Mouse (Mus musculus): ENCODE measurements around the gene Brd7. TPM values are rescaled to one million over a fixed set of nuclear protein-coding genes. Genes with fewer than 3 reads are reported as not detected.
A peak's percentile ranks its signal among the peaks of the same experiment; 100 is the strongest.

Brd7 gene
- polyA plus RNA-seq (2015; fragmentation: Nextera tagmentation; extraction: Ambion mirVana) = 69.3 and 71.7 TPM in 2 replicates

DNA sequence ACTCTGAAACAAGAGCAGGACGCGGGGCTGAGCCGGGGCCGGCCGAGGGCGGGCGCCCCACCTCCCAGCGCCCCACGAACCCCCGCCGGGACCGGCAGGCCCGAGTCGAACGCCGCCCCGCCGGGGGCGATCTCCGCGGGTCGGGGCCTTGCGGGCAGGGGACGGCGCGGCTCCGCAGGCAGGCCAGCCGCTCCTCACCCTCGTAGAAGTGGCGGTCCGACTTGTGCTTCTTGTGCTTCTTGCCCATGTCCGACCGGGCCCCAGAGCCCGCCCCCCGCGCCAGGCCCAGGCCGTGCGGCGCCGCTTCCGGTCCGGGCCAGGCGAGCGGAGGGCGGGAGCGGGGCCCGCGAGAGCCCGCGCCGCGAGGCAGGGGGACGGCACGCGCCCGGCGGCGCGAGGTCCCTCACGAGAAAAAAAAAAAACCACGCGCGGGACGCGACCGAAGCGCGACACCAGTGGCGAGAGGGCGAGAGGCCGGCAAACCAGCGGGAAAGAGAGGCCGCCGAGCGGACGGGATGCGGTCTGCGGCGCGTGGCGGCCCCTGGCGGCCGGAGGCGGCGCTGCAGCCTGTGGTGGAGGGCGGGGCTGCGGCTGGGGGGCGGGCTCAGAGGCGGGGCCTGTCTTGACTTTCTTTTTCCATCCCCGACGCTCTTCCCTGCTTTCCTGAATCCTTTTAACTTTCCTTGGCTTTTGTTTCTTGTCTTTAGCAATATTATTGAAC is at the start of gene Brd7:
Brd7 (minus strand) TSS at position 487 of the 721 bp plus-strand sequence.
- Histone ChIP-seq H3K4me2 (peak within 1 kb of the TSS; percentile 71), H3K27ac (peak within 1 kb of the TSS; percentile 87), H3K9me3 (no peaks in the 10 kb centered on the region), H3K4me1 (replicated peaks) (peaks cover 28% of the 10 kb centered on the region), H3K36me3 (peaks cover 21% of the 10 kb centered on the region), H3K4me3 (peak within 1 kb of the TSS; percentile 99), H3K27me3 (no peaks in the 10 kb centered on the region), H3K9ac (peak within 1 kb of the TSS; percentile 97)
- peak; percentile 93 for ATAC-seq (ENCODE audit: low FRiP score)
- under 1% methylated on average over 87 of the region's 91 CpGs for WGBS

GRCm38 (mm10) chr8:88411461-88411860 is 49.5 kb upstream of the Brd7 start:
- H3K36me3 ChIP-seq = no peaks in the 10 kb centered on the region
- H3K27me3 ChIP-seq = no peaks in the 10 kb centered on the region
- 74% methylated on average over 6 of the region's 6 CpGs for WGBS
- 0 out of 2 replicates have a peak, but pooled peaks cover 3% of the 10 kb centered on the region for H3K4me1 ChIP-seq (replicated peaks)
- peaks cover 3% of the 10 kb centered on the region; the same call in 1 of the 2 replicates for H3K9me3 ChIP-seq
- no peak overlapping the region for H3K27ac ChIP-seq
- H3K9ac ChIP-seq = no peak overlapping the region
- no peak overlapping the region for H3K4me3 ChIP-seq
- H3K4me2 ChIP-seq = no peak overlapping the region
- no peak for ATAC-seq (ENCODE audit: low FRiP score)

- 76% methylated on average over 11 of the region's 11 CpGs for WGBS
- Histone ChIP-seq H3K36me3 (no peaks in the 10 kb centered on the region), H3K27me3 (no peaks in the 10 kb centered on the region), H3K27ac (no peak overlapping the region), H3K4me3 (no peak overlapping the region), H3K9me3 (peaks cover 3% of the 10 kb centered on the region; the same call in 1 of the 2 replicates), H3K4me2 (no peak overlapping the region), H3K4me1 (replicated peaks) (0 out of 2 replicates have a peak, but pooled peaks cover 3% of the 10 kb centered on the region), H3K9ac (no peak overlapping the region)
- ATAC-seq (ENCODE audit: low FRiP score) = no peak
These were observed 47.5 kb upstream of the Brd7 start for GRCm38 (mm10) chr8:88409401-88409940.

- Histone ChIP-seq H3K4me1 (replicated peaks) (0 out of 2 replicates have a peak, but pooled peaks cover 3% of the 10 kb centered on the region), H3K4me2 (no peak overlapping the region), H3K9me3 (peaks cover 3% of the 10 kb centered on the region; the same call in 1 of the 2 replicates), H3K4me3 (no peak overlapping the region), H3K36me3 (no peaks in the 10 kb centered on the region), H3K27me3 (no peaks in the 10 kb centered on the region), H3K9ac (no peak overlapping the region), H3K27ac (no peak overlapping the region)
- WGBS = 94% methylated on average over 6 of the region's 6 CpGs
- no peak for ATAC-seq (ENCODE audit: low FRiP score)
These were observed 45.7 kb upstream of the Brd7 start for GRCm38 (mm10) chr8:88407716-88408115.

DNA sequence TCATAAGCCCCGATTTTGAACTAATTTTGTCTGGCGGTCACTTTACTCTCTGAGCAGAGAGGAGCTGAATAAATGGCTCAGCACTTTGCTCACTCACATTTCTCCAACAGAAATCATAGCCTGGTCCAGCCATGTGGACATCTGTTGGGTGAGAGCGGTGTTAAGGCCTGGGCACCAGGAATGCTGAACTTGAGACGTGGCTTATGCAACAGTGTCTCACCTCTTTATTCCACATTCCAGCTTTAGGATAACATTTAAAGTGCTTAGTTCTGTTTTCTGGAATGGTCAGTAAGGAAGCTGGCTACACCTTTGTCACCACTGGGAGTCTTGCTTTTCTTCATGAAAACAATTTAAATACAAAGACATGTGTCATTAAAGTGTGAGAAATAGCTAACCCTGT is 36.1 kb upstream of the Brd7 start:
- Histone ChIP-seq H3K36me3 (no peaks in the 10 kb centered on the region), H3K4me2 (no peak overlapping the region), H3K27me3 (no peaks in the 10 kb centered on the region), H3K27ac (no peak overlapping the region), H3K4me1 (replicated peaks) (no peaks in the 10 kb centered on the region), H3K9ac (no peak overlapping the region), H3K4me3 (no peak overlapping the region), H3K9me3 (no peaks in the 10 kb centered on the region)
- WGBS = 92% methylated on average over 4 of the region's 4 CpGs
- ATAC-seq (ENCODE audit: low FRiP score) = no peak

DNA sequence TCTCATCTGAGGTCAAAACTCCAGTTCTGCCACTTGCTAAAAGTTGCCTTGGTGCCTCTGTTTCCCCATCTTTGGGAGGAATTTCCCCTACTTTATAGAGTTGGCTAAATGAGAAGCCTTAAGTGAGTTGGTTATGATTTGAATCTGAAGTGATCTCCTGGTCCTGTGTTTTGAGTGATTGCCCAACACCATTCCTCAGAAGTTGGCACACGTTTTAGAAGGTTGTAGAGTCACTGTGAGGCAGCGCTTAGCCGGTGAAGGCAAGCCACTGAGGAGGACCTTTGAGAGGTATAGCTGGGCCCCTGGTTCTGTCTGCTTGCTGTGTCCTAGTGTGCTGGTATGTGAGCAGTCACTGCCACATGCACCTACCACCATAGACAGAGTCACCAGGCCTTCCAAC is 31.3 kb upstream of the Brd7 start:
- WGBS = 90% methylated on average over 3 of the region's 3 CpGs
- Histone ChIP-seq H3K27ac (no peak overlapping the region), H3K4me1 (replicated peaks) (no peaks in the 10 kb centered on the region), H3K27me3 (0 out of 2 replicates have a peak, but pooled peaks cover 3% of the 10 kb centered on the region), H3K36me3 (no peaks in the 10 kb centered on the region), H3K9ac (no peak overlapping the region), H3K4me3 (no peak overlapping the region), H3K9me3 (no peaks in the 10 kb centered on the region), H3K4me2 (no peak overlapping the region)
- no peak for ATAC-seq (ENCODE audit: low FRiP score)

DNA sequence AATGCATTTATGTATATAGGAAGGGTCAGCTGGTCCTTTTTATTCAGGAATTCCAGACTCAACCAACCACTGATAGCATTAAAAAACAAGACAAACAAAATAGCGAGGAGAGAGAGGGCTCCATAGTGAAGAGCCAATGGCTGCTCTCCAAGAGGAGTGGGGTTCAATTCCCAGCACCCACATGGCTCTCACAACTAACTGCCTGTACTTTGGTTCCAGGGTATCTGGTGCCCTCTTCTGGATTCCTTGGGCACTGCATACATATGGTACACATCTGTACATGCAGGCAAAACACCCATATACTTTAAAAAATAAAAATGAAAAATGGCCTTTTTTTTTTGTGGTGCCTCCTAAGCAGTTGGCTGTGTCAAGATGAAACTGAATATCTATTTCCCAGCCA is 28.8 kb upstream of the Brd7 start:
- no peak for ATAC-seq (ENCODE audit: low FRiP score)
- no peak overlapping the region for H3K4me2 ChIP-seq
- no peak overlapping the region for H3K27ac ChIP-seq
- 0 out of 2 replicates have a peak, but pooled peaks cover 3% of the 10 kb centered on the region for H3K27me3 ChIP-seq
- 96% methylated on average over 1 of the region's 1 CpGs for WGBS
- no peaks in the 10 kb centered on the region for H3K4me1 ChIP-seq (replicated peaks)
- H3K9ac ChIP-seq = no peak overlapping the region
- no peaks in the 10 kb centered on the region for H3K9me3 ChIP-seq
- no peaks in the 10 kb centered on the region for H3K36me3 ChIP-seq
- H3K4me3 ChIP-seq = no peak overlapping the region

- Histone ChIP-seq H3K9me3 (no peaks in the 10 kb centered on the region), H3K27me3 (0 out of 2 replicates have a peak, but pooled peaks cover 3% of the 10 kb centered on the region), H3K4me3 (no peak overlapping the region), H3K4me1 (replicated peaks) (no peaks in the 10 kb centered on the region), H3K9ac (no peak overlapping the region), H3K27ac (no peak overlapping the region), H3K36me3 (no peaks in the 10 kb centered on the region), H3K4me2 (no peak overlapping the region)
- no peak for ATAC-seq (ENCODE audit: low FRiP score)
- 77% methylated on average over 7 of the region's 7 CpGs for WGBS
These were observed 26.8 kb upstream of the Brd7 start for GRCm38 (mm10) chr8:88388691-88389239.

DNA sequence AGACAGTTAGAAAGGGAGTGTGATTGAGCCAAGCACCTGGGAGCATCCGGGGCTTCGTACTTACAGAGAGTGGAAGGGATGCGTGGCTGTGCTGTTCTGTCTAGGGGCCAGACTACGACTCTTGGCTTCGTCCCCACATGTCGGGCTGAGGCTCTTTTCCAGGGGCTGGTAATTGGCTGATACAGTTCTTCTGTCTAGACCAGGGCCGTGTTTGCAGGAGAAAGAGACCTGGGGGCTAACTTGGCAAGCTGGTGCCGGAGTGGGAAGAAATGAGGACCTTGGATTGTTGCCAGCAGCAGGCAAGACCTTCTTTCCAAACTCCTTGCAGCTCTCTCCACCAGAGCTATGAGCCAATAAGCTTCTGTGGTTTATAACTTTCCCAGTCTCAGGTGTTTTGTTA is 25.9 kb upstream of the Brd7 start:
- Histone ChIP-seq H3K27me3 (0 out of 2 replicates have a peak, but pooled peaks cover 3% of the 10 kb centered on the region), H3K4me2 (no peak overlapping the region), H3K9ac (no peak overlapping the region), H3K36me3 (no peaks in the 10 kb centered on the region), H3K9me3 (no peaks in the 10 kb centered on the region), H3K27ac (no peak overlapping the region), H3K4me3 (no peak overlapping the region), H3K4me1 (replicated peaks) (peaks cover under 1% of the 10 kb centered on the region)
- 63% methylated on average over 8 of the region's 8 CpGs for WGBS
- ATAC-seq (ENCODE audit: low FRiP score) = no peak

- Histone ChIP-seq H3K9me3 (no peaks in the 10 kb centered on the region), H3K36me3 (no peaks in the 10 kb centered on the region), H3K27ac (no peak overlapping the region), H3K4me3 (no peak overlapping the region), H3K27me3 (0 out of 2 replicates have a peak, but pooled peaks cover 7% of the 10 kb centered on the region), H3K4me2 (no peak overlapping the region), H3K9ac (no peak overlapping the region), H3K4me1 (replicated peaks) (peaks cover 9% of the 10 kb centered on the region)
- ATAC-seq (ENCODE audit: low FRiP score) = no peak
- 82% methylated on average over 2 of the region's 2 CpGs for WGBS
These were observed 21.2 kb upstream of the Brd7 start for GRCm38 (mm10) chr8:88383164-88383556.

DNA sequence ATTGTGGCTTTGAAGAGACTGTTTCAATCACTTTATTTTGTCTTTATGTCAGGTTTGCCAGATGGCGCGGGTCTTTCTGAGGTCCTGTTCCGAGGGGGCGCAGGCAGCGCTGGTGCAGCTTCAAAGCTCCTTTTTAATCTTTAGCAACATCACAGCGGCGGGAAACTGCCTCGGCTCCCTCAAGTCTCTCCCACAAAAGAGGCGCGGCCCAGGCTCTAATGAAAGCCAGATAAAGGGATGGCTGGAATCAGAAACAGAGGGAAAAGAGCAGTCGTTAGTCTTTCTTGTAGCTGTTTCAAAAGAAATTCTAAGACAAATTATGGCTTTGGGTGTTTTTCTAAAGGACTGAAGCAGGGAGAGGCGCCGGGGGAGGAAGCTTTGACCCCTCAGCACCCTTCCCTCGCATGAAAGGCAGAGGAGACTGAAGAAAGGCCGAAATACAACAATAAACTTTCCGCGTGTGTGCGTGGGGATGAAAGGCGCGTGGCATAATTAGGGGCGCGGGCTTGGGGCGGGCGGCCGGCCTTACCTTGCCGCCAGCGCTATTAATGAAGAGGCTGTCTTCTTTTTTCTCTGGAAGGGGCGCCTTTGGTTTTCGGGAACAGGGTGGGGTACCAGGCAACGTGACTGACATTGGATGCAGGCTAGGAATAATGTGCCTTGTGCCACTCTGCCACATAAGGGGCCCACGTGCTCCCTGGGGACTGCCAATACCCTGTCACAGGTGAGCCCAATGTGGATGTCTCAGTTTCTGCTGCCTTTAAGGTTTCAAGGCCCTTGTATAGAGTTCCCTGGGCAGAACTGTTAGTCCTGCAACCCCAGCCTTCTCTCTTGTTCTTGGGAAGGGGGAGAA is 20.5 kb upstream of the Brd7 start:
- WGBS = 47% methylated on average over 31 of the region's 31 CpGs

DNA sequence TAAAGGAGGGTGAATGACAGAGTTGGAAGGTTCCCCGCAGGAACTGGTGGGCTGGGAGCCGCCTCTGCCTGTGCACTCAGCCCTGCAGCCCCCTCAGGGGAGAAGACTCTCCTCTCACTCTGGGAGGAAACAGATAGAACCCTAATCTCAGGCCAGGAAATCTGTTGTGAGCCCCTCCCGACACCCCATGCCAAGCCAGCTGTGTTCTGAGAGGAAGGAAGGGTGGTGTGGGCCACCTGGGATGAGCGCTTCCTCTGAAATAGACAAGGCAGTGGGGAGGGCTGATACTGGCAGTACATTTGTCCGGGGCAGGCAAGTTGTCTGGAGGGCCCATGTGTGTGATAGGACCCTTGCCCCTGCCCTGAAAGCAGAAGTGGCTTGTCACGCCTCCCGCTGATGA is 18.5 kb upstream of the Brd7 start:
- Histone ChIP-seq H3K9me3 (no peaks in the 10 kb centered on the region), H3K27ac (no peak overlapping the region), H3K27me3 (0 out of 2 replicates have a peak, but pooled peaks cover 8% of the 10 kb centered on the region), H3K4me1 (replicated peaks) (peaks cover 31% of the 10 kb centered on the region), H3K4me2 (no peak overlapping the region), H3K36me3 (no peaks in the 10 kb centered on the region), H3K9ac (no peak overlapping the region), H3K4me3 (no peak overlapping the region)
- no peak for ATAC-seq (ENCODE audit: low FRiP score)
- WGBS = 86% methylated on average over 7 of the region's 7 CpGs

More for the DNA sequence above, 20.5 kb upstream of the Brd7 start:
- no peak for ATAC-seq (ENCODE audit: low FRiP score)
- Histone ChIP-seq H3K36me3 (no peaks in the 10 kb centered on the region), H3K27ac (no peak overlapping the region), H3K9me3 (no peaks in the 10 kb centered on the region), H3K27me3 (0 out of 2 replicates have a peak, but pooled peaks cover 7% of the 10 kb centered on the region), H3K9ac (no peak overlapping the region), H3K4me1 (replicated peaks) (peaks cover 10% of the 10 kb centered on the region), H3K4me3 (no peak overlapping the region), H3K4me2 (no peak overlapping the region)

All from hindbrain, embryonic 13.5 days (tissue).